Mouse (Mus musculus): ENCODE data around the gene Ripply3. TPM values are rescaled to one million over a fixed set of nuclear protein-coding genes. Genes with fewer than 3 reads are reported as not detected.
A peak's percentile ranks its signal among the peaks of the same experiment; 100 is the strongest.

Gene Ripply3
- 0.94 and 1.1 TPM in 2 replicates for polyA plus RNA-seq (2015; fragmentation: Nextera tagmentation; extraction: Ambion mirVana)

GRCm38 (mm10) chr16:94327781-94328711 is at the start of gene Ripply3:
Gene Ripply3, plus strand, starts transcription at chr16:94328420.
- under 1% methylated on average over 63 of the region's 63 CpGs for WGBS
- Histone ChIP-seq H3K9me3 (no peaks in the 10 kb centered on the region), H3K9ac (no peak within 1 kb of the TSS), H3K27ac (replicated peaks) (no peak within 1 kb of the TSS), H3K36me3 (no peaks in the 10 kb centered on the region), H3K4me1 (replicated peaks) (peaks cover 23% of the 10 kb centered on the region), H3K27me3 (peaks cover 31% of the 10 kb centered on the region), H3K4me2 (peak within 1 kb of the TSS; percentile 57), H3K4me3 (peak within 1 kb of the TSS; percentile 34)
- no peak for ATAC-seq (ENCODE audit: low FRiP score, low read depth)

- H3K9ac ChIP-seq, result no peak overlapping the region
- H3K4me3 ChIP-seq, result no peak overlapping the region
- H3K4me1 ChIP-seq (replicated peaks), result peaks cover under 1% of the 10 kb centered on the region
- 0 out of 2 replicates have a peak, but pooled peaks cover 5% of the 10 kb centered on the region for H3K9me3 ChIP-seq
- no peak overlapping the region for H3K27ac ChIP-seq (replicated peaks)
- 97% methylated on average over 3 of the region's 3 CpGs for WGBS
- H3K27me3 ChIP-seq, result no peaks in the 10 kb centered on the region
- ATAC-seq (ENCODE audit: low FRiP score, low read depth), result no peak
- H3K36me3 ChIP-seq, result 0 out of 2 replicates have a peak, but pooled peaks cover 5% of the 10 kb centered on the region
- H3K4me2 ChIP-seq, result no peak overlapping the region
These were observed 44.2 kb upstream of the Ripply3 start for GRCm38 (mm10) chr16:94283972-94284371.

GRCm38 (mm10) chr16:94287826-94288225 is 40.4 kb upstream of the Ripply3 start:
- no peak for ATAC-seq (ENCODE audit: low FRiP score, low read depth)
- H3K36me3 ChIP-seq, result no peaks in the 10 kb centered on the region
- peaks cover 13% of the 10 kb centered on the region for H3K4me1 ChIP-seq (replicated peaks)
- 85% methylated on average over 9 of the region's 9 CpGs for WGBS
- no peaks in the 10 kb centered on the region for H3K9me3 ChIP-seq
- no peak overlapping the region for H3K9ac ChIP-seq
- H3K27me3 ChIP-seq, result no peaks in the 10 kb centered on the region
- no peak overlapping the region for H3K4me3 ChIP-seq
- no peak overlapping the region for H3K4me2 ChIP-seq
- H3K27ac ChIP-seq (replicated peaks), result no peak overlapping the region

GRCm38 (mm10) chr16:94289138-94290072 is 38.8 kb upstream of the Ripply3 start:
- ATAC-seq (ENCODE audit: low FRiP score, low read depth), result peak; percentile 29
- WGBS, result 10% methylated on average over 39 of the region's 39 CpGs

GRCm38 (mm10) chr16:94290073-94290999 is 37.9 kb upstream of the Ripply3 start:
- Histone ChIP-seq H3K4me3 (peak overlapping the region; percentile 91), H3K27me3 (no peaks in the 10 kb centered on the region), H3K9me3 (no peaks in the 10 kb centered on the region), H3K27ac (replicated peaks) (peak overlapping the region; percentile 86), H3K9ac (peak overlapping the region; percentile 81), H3K36me3 (no peaks in the 10 kb centered on the region), H3K4me1 (replicated peaks) (peaks cover 13% of the 10 kb centered on the region), H3K4me2 (peak overlapping the region; percentile 99)
- peak; percentile 98 for ATAC-seq (ENCODE audit: low FRiP score, low read depth)
- WGBS, result 6% methylated on average over 51 of the region's 52 CpGs

More at GRCm38 (mm10) chr16:94289138-94290072, 38.8 kb upstream of the Ripply3 start:
- no peaks in the 10 kb centered on the region for H3K27me3 ChIP-seq
- no peaks in the 10 kb centered on the region for H3K9me3 ChIP-seq
- H3K4me1 ChIP-seq (replicated peaks), result peaks cover 13% of the 10 kb centered on the region
- peak overlapping the region; percentile 91 for H3K4me3 ChIP-seq
- H3K4me2 ChIP-seq, result peak overlapping the region; percentile 99
- H3K27ac ChIP-seq (replicated peaks), result peak overlapping the region; percentile 86
- H3K36me3 ChIP-seq, result no peaks in the 10 kb centered on the region
- H3K9ac ChIP-seq, result peak overlapping the region; percentile 81

GRCm38 (mm10) chr16:94291141-94291540 is 37.1 kb upstream of the Ripply3 start:
- no peak for ATAC-seq (ENCODE audit: low FRiP score, low read depth)

GRCm38 (mm10) chr16:94298081-94298480 is 30.1 kb upstream of the Ripply3 start:
- Histone ChIP-seq H3K36me3 (no peaks in the 10 kb centered on the region), H3K27ac (replicated peaks) (no peak overlapping the region), H3K4me1 (replicated peaks) (peaks cover 12% of the 10 kb centered on the region), H3K27me3 (no peaks in the 10 kb centered on the region), H3K9ac (no peak overlapping the region), H3K4me3 (no peak overlapping the region), H3K4me2 (no peak overlapping the region), H3K9me3 (no peaks in the 10 kb centered on the region)
- no peak for ATAC-seq (ENCODE audit: low FRiP score, low read depth)
- 92% methylated on average over 5 of the region's 5 CpGs for WGBS

More at GRCm38 (mm10) chr16:94291141-94291540, 37.1 kb upstream of the Ripply3 start:
- H3K27me3 ChIP-seq, result no peaks in the 10 kb centered on the region
- H3K4me1 ChIP-seq (replicated peaks), result peaks cover 13% of the 10 kb centered on the region
- no peak overlapping the region for H3K4me2 ChIP-seq
- H3K9ac ChIP-seq, result no peak overlapping the region
- H3K36me3 ChIP-seq, result no peaks in the 10 kb centered on the region
- H3K9me3 ChIP-seq, result no peaks in the 10 kb centered on the region
- no peak overlapping the region for H3K4me3 ChIP-seq
- WGBS, result 83% methylated on average over 4 of the region's 4 CpGs
- H3K27ac ChIP-seq (replicated peaks), result no peak overlapping the region

- Histone ChIP-seq H3K4me1 (replicated peaks) (peaks cover 14% of the 10 kb centered on the region), H3K9ac (no peak overlapping the region), H3K36me3 (no peaks in the 10 kb centered on the region), H3K4me2 (no peak overlapping the region), H3K27ac (replicated peaks) (no peak overlapping the region), H3K27me3 (no peaks in the 10 kb centered on the region), H3K9me3 (no peaks in the 10 kb centered on the region), H3K4me3 (no peak overlapping the region)
- ATAC-seq (ENCODE audit: low FRiP score, low read depth), result no peak
- WGBS, result 70% methylated on average over 4 of the region's 4 CpGs
These were observed 29.0 kb upstream of the Ripply3 start for GRCm38 (mm10) chr16:94299210-94299609.

- H3K27ac ChIP-seq (replicated peaks), result no peak overlapping the region
- WGBS, result 96% methylated on average over 4 of the region's 4 CpGs
- H3K4me1 ChIP-seq (replicated peaks), result peaks cover 14% of the 10 kb centered on the region
- H3K9me3 ChIP-seq, result no peaks in the 10 kb centered on the region
- no peak overlapping the region for H3K4me3 ChIP-seq
- H3K27me3 ChIP-seq, result no peaks in the 10 kb centered on the region
- no peak for ATAC-seq (ENCODE audit: low FRiP score, low read depth)
- no peak overlapping the region for H3K9ac ChIP-seq
- no peaks in the 10 kb centered on the region for H3K36me3 ChIP-seq
- no peak overlapping the region for H3K4me2 ChIP-seq
These were observed 27.0 kb upstream of the Ripply3 start for GRCm38 (mm10) chr16:94301194-94301593.

- Histone ChIP-seq H3K36me3 (no peaks in the 10 kb centered on the region), H3K9ac (no peak overlapping the region), H3K4me3 (no peak overlapping the region), H3K4me1 (replicated peaks) (peaks cover 14% of the 10 kb centered on the region), H3K9me3 (no peaks in the 10 kb centered on the region), H3K27me3 (no peaks in the 10 kb centered on the region), H3K4me2 (no peak overlapping the region), H3K27ac (replicated peaks) (no peak overlapping the region)
- no peak for ATAC-seq (ENCODE audit: low FRiP score, low read depth)
- 87% methylated on average over 5 of the region's 5 CpGs for WGBS
These were observed 26.5 kb upstream of the Ripply3 start for GRCm38 (mm10) chr16:94301696-94302095.

Data from hindbrain, embryonic 15.5 days (tissue).